Mouse (Mus musculus) stomach, postnatal 0 days (tissue): ENCODE data around the gene Pkn3. TPM values are rescaled to one million over a fixed set of nuclear protein-coding genes. Genes with fewer than 3 reads are reported as not detected.
A peak's percentile ranks its signal among the peaks of the same experiment; 100 is the strongest.

Experiments used
- ATAC-seq: fragments of 200-750 bp; cut with Nextera tagmentation; 2 replicates; pipeline ENCODE4 v1.8.0; 2017; ENCODE audit not compliant: low FRiP score, low TSS enrichment
- DNase-seq: peaks from one replicate; pipeline ENCODE4 v3.0.0-alpha.2; 2016; ENCODE audit warnings: low spot score
- H3K27ac ChIP-seq: fragments of 300-500 bp; sonication (generic); replicated peaks from 2 replicates; pipeline ENCODE4 v1.5.1; 2014; ENCODE audit warnings: mild to moderate bottlenecking, control low read depth
- H3K27me3 ChIP-seq: fragments of 300-500 bp; sonication (generic); 2 replicates; pipeline ENCODE4 v1.6.1; 2014; ENCODE audit warnings: low read length; ENCODE audit not compliant: control insufficient read depth, insufficient read depth
- H3K36me3 ChIP-seq: fragments of 300-500 bp; sonication (generic); 2 replicates; pipeline ENCODE4 v1.6.1; 2014; ENCODE audit warnings: low read length, mixed read lengths; ENCODE audit not compliant: control insufficient read depth, insufficient read depth
- H3K4me1 ChIP-seq: fragments of 300-500 bp; sonication (generic); replicated peaks from 2 replicates; pipeline ENCODE4 v1.6.1; 2014; ENCODE audit warnings: antibody characterized with exemption; ENCODE audit not compliant: control insufficient read depth, insufficient read depth
- H3K4me2 ChIP-seq: fragments of 300-500 bp; sonication (generic); replicated peaks from 2 replicates; pipeline ENCODE4 v1.6.1; 2014; ENCODE audit warnings: low read depth, mild to moderate bottlenecking, control low read depth, moderate library complexity
- H3K4me3 ChIP-seq: fragments of 300-500 bp; sonication (generic); 2 replicates; pipeline ENCODE4 v1.5.1; 2014; ENCODE audit warnings: low read depth, low read length, control low read depth
- H3K9ac ChIP-seq: fragments of 300-500 bp; sonication (generic); 2 replicates; pipeline ENCODE4 v1.6.1; 2014; ENCODE audit warnings: mild to moderate bottlenecking, low read length, control low read depth, mixed read lengths
- H3K9me3 ChIP-seq: fragments of 300-500 bp; sonication (generic); 2 replicates; pipeline ENCODE4 v1.6.1; 2016; ENCODE audit warnings: low read length; ENCODE audit not compliant: control insufficient read depth
- CTCF ChIP-seq: IDR thresholded peaks from 2 replicates; pipeline ENCODE4 v1.5.1; 2016; ENCODE audit warnings: antibody characterized with exemption, low read depth, mild to moderate bottlenecking, moderate library complexity
- EP300 ChIP-seq: optimal IDR thresholded peaks from 2 replicates; pipeline ENCODE3; 2016; ENCODE audit warnings: antibody characterized with exemption
- WGBS: fragments of 180-500 bp; shearing (Covaris S2); extraction: QIAGEN DNeasy Blood & Tissue Kit; methylation state at CpG from one replicate; pipeline ENCODE4 v1.1.7; 2014; 5-methylcytosine and 5-hydroxymethylcytosine counted together
- polyA plus RNA-seq: library from polyadenylated mRNA; unstranded; fragments of >200 nt; fragmentation: Nextera tagmentation; extraction: Ambion mirVana; gene quantifications from 2 replicates; pipeline ENCODE4 v1.2.1, GENCODE M21; 2015

Gene Pkn3
- polyA plus RNA-seq, 1 experiment from 2014 or later = 3.1 TPM

DNA sequence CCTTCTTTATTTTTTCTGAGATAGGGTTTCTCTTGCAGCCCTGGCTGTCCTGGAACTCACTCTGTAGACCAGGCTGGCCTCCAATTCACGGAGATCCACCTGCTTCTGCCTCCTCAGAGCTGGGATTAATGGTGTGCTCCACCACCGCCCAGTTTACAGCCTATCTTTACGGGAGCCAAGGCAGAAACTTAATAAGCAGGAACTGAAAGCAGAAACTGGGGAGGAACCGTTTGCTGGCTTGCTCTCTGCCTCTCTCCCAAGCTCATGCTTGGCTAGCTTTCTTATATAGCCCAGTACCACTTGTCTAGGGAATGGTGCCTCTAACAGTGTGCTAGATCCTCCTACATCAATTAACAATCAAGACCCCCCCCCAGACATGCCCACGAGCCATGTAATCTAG is 6.6 kb downstream of the Pkn3 start:
- Histone ChIP-seq H3K27ac (no peak overlapping the region), H3K4me2 (no peak overlapping the region; the same call in 1 of the 2 replicates), H3K4me3 (no peak overlapping the region), H3K27me3 (no peaks in the 10 kb centered on the region), H3K9ac (no peak overlapping the region), H3K4me1 (no peaks in the 10 kb centered on the region), H3K36me3 (no peaks in the 10 kb centered on the region), H3K9me3 (no peaks in the 10 kb centered on the region)
- TF ChIP-seq EP300 (no peak), CTCF (no peak)
- no peak for DNase-seq
- WGBS = 53% methylated on average over 5 of the region's 5 CpGs
- ATAC-seq = no peak

DNA sequence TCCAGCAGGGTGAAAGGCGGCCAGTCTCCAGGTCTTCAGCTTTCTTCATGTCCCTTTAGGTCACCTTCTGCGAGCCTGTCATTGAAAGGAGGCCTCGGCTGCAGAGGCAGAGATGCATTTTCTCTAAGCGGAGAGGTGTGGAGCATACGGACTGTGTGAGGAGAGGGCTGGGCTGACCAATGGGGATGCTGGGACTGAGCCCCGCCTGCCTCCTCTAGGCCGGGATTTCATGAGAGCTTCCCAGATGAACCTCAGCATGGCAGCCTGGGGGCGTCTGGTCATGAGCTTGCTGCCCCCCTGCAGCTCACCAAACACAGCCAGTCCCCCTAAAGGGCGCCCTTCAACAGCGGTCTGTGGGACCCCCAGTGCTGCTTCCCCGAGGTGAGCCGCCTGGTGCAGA is 7.1 kb downstream of the Pkn3 start:
- ATAC-seq = no peak; the same call in 1 of the 2 replicates
- no peaks in the 10 kb centered on the region for H3K36me3 ChIP-seq
- no peak overlapping the region for H3K27ac ChIP-seq
- H3K4me2 ChIP-seq = peak overlapping the region; percentile 37
- WGBS = 21% methylated on average over 12 of the region's 12 CpGs
- no peaks in the 10 kb centered on the region for H3K9me3 ChIP-seq
- H3K4me1 ChIP-seq = no peaks in the 10 kb centered on the region
- H3K9ac ChIP-seq = peak overlapping the region; percentile 41; the same call in 1 of the 2 replicates
- 0 out of 2 replicates have a peak overlapping the region, but pooled peaks have one; percentile 2 for H3K4me3 ChIP-seq
- no peak for DNase-seq
- TF ChIP-seq CTCF = no peak
- TF ChIP-seq EP300 = no peak
- H3K27me3 ChIP-seq = no peaks in the 10 kb centered on the region

DNA sequence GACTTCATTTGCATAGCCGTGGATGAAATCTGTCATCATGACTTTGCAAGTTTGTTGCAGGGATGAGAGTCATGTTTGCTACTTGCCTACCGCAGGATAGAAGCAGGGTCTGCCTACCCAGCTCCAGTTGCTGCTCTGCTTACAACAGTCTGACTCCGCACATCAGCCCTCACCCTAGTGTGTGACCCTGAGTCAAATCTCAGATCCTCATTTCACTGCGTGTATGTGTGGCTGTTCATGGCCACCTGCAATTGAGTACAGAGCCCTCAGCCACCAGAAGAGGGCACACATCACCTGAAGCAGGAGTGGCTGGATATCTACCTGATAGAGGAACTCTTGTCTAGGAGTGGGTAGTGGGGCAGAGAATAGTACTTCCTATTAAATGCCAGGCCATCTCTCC is 9.8 kb downstream of the Pkn3 start:
- no peak for ATAC-seq
- no peak for DNase-seq
- WGBS = 91% methylated on average over 4 of the region's 4 CpGs
- Histone ChIP-seq H3K4me2 (no peak overlapping the region), H3K36me3 (no peaks in the 10 kb centered on the region; the same call in 1 of the 2 replicates), H3K27ac (no peak overlapping the region), H3K4me1 (no peaks in the 10 kb centered on the region), H3K27me3 (no peaks in the 10 kb centered on the region), H3K9ac (no peak overlapping the region), H3K9me3 (no peaks in the 10 kb centered on the region), H3K4me3 (no peak overlapping the region)
- TF ChIP-seq CTCF = peak; percentile 22; the same call in 1 of the 2 replicates
- TF ChIP-seq EP300 = no peak

DNA sequence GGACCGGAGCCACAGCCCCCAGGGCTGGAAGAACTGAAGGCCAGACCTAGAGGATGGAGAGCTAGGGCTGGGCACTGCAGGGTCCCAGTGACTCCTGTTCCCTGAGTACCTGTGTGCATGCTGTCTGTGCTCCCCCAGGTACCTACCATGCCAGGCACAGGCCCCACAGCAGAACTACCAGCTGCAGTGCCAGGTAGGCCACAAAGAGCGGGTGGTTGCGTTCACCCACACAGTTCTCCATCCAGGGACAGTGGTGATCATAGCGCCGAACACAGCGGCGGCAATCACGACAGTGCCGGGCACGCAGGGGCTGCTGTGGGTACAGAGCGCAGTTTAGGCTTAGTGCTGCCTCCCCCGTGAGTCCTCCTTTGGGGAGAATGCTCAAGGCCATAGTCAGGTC is 14.0 kb downstream of the Pkn3 start:
- no peak overlapping the region for H3K9ac ChIP-seq
- no peak for ATAC-seq
- no peaks in the 10 kb centered on the region for H3K4me1 ChIP-seq
- no peak overlapping the region for H3K4me2 ChIP-seq
- H3K27me3 ChIP-seq = no peaks in the 10 kb centered on the region
- H3K9me3 ChIP-seq = no peaks in the 10 kb centered on the region
- H3K27ac ChIP-seq = no peak overlapping the region
- no peak overlapping the region for H3K4me3 ChIP-seq
- 95% methylated on average over 12 of the region's 12 CpGs for WGBS
- H3K36me3 ChIP-seq = no peaks in the 10 kb centered on the region; the same call in 1 of the 2 replicates
- TF ChIP-seq EP300 = no peak
- TF ChIP-seq CTCF = no peak
- DNase-seq = no peak

DNA sequence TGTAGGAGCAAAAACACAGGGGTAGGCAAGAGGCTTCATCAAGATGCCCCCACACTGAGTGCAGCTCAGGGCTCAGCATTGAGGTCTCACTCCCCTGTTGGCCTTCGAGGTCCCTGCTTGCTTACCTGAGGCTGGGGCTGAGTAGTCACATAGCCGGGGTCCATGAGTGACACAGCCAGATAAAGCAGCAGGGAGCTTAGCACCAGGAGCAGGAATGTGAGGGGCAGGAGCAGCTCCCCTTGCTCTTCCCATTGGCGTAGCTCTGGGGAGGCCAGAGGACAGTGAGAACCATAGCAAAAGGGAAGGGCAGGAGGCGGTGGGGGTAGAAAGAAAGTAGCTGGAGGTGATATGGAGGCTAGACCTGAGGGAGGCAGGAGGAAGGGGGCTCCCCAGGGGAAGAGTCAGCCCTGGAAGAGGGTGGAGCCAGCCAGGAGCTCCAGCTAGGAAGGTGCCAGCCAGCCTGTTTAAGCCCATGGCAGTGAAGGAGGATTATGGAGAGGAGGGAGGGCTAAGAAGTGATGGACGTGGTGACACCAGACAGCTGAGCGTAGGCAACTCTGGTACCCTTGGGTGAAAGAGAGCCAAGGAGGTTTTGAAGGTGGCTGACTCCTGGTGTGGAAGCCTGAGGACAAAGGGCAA is 14.9 kb downstream of the Pkn3 start:
- peak overlapping the region; percentile 53 for H3K4me3 ChIP-seq
- no peaks in the 10 kb centered on the region for H3K4me1 ChIP-seq
- peak overlapping the region; percentile 81 for H3K4me2 ChIP-seq
- H3K27me3 ChIP-seq = no peaks in the 10 kb centered on the region
- peaks cover 2% of the 10 kb centered on the region; the same call in 1 of the 2 replicates for H3K36me3 ChIP-seq
- ATAC-seq (no peak), DNase-seq (no peak)
- TF ChIP-seq CTCF = no peak
- TF ChIP-seq EP300 = no peak
- WGBS = 46% methylated on average over 6 of the region's 6 CpGs
- no peak overlapping the region for H3K27ac ChIP-seq
- no peak overlapping the region; the same call in 1 of the 2 replicates for H3K9ac ChIP-seq
- no peaks in the 10 kb centered on the region for H3K9me3 ChIP-seq

DNA sequence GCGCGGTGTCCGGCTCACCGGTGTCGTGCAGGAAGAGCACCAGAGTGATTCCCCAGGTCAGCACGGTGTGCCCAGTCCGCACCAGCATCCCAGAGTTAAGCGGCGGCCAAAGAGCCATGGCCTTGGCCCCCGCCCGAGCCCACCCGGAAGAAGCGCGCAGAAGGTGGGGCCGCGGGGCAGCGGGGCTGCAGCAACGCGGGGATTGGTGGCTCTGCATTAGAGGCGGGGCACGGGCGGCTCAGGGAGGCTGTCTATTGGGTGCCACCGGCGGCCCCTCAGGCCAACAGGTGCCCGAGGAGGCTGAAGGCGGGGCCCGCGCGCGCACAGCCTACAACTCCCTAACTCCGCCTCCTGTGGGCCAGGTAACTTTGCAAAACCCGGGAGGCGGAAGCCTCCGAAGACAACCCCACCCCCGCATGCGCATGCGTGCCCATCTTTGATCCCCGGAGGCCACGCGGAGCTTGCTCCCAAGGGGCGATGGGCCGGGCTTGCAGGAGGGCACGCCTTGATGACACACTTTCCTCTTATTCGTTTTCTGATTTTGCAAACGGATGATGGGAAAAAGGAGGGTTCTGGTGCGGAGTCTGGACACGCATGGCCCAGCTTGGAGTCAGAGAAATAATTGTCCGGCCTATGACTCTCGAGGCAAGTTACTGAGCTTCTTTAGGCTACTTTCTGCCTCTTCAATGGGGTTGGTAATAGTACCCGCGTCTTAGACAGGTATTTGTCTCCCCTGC is 16.2 kb downstream of the Pkn3 start, which contains the start of gene Zdhhc12:
Gene Zdhhc12 (minus strand): TSS at position 178 of the 737 bp plus-strand sequence.
- Histone ChIP-seq H3K4me1 (no peaks in the 10 kb centered on the region), H3K4me2 (peak within 1 kb of the TSS; percentile 81), H3K9me3 (no peaks in the 10 kb centered on the region), H3K27me3 (no peaks in the 10 kb centered on the region), H3K4me3 (peak within 1 kb of the TSS; percentile 53), H3K9ac (peak within 1 kb of the TSS; percentile 65), H3K27ac (peak within 1 kb of the TSS; percentile 58), H3K36me3 (peaks cover 6% of the 10 kb centered on the region; the same call in 1 of the 2 replicates)
- under 1% methylated on average over 47 of the region's 51 CpGs for WGBS
- ATAC-seq (peak; percentile 98), DNase-seq (peak; percentile 99)
- no peak for TF ChIP-seq EP300
- no peak; the same call in 1 of the 2 replicates for TF ChIP-seq CTCF
